Mouse (Mus musculus) R1 (cell line): ENCODE data around the gene Bcl11a.

Source experiments
- DNase-seq: peaks from one replicate; pipeline ENCODE4 v3.0.0-alpha.2; 2018; ENCODE audit warnings: low read depth, low spot score

The Bcl11a gene

GRCm38 (mm10) chr11:24079392-24080391 is 1.8 kb downstream of the Bcl11a start:
- peak; percentile 49 for DNase-seq

- DNase-seq: no peak
These were observed 2.7 kb downstream of the Bcl11a start for GRCm38 (mm10) chr11:24080541-24080940.

- DNase-seq: peak; percentile 87
These were observed 3.3 kb downstream of the Bcl11a start for GRCm38 (mm10) chr11:24081016-24081686.

GRCm38 (mm10) chr11:24081687-24082384 is 4.0 kb downstream of the Bcl11a start:
- DNase-seq: no peak

DNA sequence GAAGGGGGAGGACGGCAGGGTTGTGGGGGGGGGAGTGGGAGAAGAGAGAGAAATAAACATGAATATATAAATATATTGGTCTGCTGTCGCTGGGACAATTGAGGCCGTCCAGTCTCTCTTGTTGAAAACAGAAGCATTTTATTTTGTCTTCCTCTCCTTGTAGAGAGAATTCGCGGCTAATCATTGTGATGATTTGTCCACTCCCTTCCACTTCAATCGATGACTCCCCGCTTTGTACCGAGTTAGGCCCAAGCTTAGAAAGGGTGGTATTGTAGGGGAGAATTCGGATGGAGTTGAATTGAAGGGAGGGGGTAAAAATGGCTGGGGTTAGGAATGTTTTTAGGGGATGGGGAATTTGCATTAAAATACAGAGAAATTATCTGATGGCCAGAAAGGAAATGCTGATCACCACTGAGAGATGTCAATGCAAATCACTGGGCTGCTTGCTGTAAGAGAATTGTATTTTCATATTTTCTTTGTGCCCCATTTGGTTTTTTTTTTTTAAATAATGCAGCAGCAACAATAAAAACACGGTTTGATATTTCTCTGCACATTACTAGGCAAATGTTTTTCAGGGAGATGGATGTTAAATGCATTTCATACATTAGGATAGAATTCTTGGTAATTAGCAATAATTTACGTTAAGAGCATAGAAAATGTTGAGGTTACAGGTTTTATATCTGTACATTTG is 4.7 kb downstream of the Bcl11a start:
- no peak for DNase-seq

GRCm38 (mm10) chr11:24083076-24083405 is 5.2 kb downstream of the Bcl11a start:
- no peak for DNase-seq

- no peak for DNase-seq
These were observed 5.6 kb downstream of the Bcl11a start for GRCm38 (mm10) chr11:24083423-24083822.

- no peak for DNase-seq
These were observed 6.2 kb downstream of the Bcl11a start for GRCm38 (mm10) chr11:24084077-24084476.

- DNase-seq: no peak
These were observed 6.7 kb downstream of the Bcl11a start for GRCm38 (mm10) chr11:24084590-24084989.

- no peak for DNase-seq
These were observed 8.1 kb downstream of the Bcl11a start for GRCm38 (mm10) chr11:24085986-24086385.

DNA sequence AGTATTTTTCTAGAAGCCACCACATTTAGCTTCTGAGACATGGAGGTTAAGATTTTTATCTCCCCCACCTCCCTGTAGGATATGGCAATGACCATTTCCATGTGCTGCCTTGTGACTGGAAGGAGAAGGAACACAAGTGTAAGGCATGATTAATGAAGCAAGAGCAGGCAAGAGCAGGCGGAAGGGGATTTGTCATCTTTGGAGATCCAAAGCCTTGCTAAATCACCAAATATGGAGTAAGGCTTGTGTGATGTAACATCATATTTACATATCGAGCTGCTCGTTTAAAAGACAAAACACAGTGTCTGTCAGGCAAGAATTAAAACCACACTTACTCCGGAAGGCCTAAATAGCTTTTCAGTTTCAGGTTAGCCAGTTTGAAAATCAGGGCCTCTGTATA is 9.2 kb downstream of the Bcl11a start:
- no peak for DNase-seq

DNA sequence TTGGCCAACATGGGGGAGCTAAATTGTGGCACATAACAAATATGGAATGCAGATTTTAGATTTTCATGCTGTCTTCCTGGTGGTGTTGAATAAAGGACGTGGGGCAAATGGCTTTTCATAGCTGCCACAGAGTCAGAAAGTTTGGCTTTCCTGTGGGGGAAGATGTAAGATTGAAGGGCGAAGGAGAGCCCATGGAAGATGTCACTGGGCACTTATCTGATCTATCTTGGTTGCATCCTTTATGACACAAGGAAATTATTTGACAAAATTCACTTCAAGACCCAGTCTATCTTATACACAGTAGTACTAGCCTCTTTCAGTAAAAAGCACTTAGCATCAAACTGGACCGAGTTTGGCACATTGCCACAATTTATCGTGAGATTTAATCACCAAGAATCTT is 12.6 kb downstream of the Bcl11a start:
- DNase-seq: no peak

- DNase-seq: no peak
These were observed 13.7 kb downstream of the Bcl11a start for GRCm38 (mm10) chr11:24091393-24092080.

- no peak for DNase-seq
These were observed 14.8 kb downstream of the Bcl11a start for GRCm38 (mm10) chr11:24092618-24093017.

DNA sequence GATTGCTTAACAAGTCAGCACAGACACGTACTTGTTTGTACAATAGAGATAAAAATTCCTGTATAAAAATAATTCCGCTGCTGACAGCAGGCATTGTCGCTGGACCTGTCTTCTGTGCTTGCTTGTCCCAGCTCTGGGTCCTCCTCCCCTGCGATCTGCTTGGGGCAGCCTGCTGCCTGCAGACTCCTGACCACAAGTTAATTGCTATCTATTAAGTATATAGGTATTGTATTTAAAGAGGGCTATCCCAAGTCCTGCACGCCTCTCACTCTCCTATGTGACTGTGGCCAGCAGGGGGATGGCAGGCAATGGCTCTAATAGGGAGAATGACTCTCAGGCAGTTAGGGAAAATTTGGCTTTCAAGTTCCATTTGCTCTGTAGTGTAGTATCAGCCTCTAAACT is 16.2 kb downstream of the Bcl11a start:
- no peak for DNase-seq

GRCm38 (mm10) chr11:24095236-24095635 is 17.4 kb downstream of the Bcl11a start:
- no peak for DNase-seq

DNA sequence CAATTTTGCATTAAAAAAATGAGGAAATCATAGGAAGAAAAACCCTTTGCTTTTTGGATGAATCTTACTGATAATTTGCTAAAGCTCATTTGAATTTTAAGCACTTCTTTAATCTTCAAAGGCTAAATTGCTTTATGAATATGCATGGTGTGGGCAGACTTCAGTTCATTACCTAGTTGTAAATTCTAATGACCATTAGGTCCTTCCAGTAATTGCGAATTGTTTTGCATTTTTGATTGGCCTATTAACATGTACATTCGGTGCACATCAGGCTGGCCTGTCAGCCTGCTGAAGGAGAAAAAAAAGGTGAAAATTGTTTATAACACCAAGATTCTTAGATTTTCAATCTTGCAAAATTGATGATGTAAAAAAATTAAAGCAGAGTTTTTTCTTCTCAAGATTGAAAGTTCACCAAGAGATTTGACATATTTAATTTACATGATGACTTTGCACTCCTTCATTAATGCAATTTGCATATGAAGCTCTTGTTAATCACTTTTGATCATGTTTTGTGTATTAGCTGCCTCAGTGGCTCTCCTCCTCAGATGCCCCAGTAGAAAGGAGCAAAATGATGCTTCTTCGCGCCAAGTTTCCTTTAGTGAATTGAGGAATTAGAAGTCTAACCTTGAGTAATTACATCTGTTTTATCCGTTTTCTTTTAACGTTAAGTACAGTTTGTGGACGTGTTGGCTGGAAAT is 17.9 kb downstream of the Bcl11a start:
- no peak for DNase-seq

DNA sequence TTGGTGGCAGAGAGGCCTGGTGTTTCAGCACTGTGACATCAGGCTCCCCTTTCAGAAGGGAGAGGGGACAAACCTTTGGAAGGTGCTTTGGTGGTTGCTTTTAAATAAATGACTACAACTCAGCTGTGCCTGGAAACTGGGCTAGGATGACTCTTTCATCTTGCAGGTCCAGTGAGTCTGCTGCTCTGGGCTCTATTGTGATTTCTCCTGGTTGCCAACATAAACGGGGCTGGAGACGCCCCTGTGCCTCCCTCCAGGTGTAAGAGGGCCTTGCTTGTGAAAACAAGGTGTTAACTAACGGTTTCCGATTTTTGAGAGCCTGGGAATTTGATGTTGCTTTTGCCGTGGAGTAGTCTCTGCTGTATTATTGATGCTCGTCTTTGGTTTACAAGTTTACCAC is 18.6 kb downstream of the Bcl11a start:
- DNase-seq: no peak

GRCm38 (mm10) chr11:24097026-24097425 is 19.2 kb downstream of the Bcl11a start:
- DNase-seq: no peak

DNA sequence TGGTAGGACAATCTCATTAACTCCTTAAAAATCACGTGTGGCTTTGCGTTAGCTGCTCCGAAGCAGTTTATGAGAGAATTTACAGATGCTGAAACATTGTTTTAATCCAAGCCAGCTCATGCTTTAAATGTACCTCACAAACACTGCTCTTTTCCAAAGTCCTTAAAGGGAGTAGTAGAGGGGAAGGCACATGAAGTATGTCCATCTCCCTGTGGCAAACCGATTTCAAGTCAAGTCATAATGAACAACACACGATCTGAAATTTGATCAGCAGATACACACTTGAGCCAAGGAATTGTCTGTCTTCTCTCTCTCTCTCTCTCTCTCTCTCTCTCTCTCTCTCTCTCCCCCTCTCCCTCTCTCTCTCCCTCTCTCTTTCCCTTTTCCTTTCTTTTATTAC is 20.2 kb downstream of the Bcl11a start:
- no peak for DNase-seq
